8 mouse cellular contexts compared by ENCODE assay signal in the genomic region with DNA sequence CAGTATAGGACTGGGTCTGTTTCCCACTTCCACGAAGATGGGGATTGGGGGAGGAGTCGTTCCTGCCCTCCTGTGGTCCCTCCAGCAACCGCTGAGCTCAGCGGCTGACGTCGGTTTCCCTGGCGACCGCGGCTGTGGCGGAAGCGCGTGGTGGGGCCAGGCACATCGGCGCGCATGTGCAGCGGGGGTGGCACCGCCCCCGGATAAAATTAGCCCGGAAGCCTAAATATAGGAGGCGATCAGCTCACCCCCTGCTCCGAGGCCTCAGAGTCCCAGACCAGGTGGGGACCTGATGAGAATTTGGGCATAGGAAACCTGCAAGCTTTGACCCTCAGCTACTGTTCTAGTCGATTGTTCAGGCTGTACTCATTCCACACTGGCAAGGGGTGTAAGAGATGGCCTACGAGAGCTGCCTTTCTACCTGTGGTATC. TPM values are rescaled to one million over a fixed set of nuclear protein-coding genes. Genes with fewer than 3 reads are reported as not detected.
DNase-seq lines count a peak whose midpoint lies in the region; ATAC-seq and TF ChIP-seq lines count a peak whose summit lies in the region.

No protein-coding gene starts in this region.

- H3K9me3 ChIP-seq in CH12.LX (replicated peaks; ENCODE audit: low read length): no peaks in the 10 kb centered on the region
- H3K9me3 ChIP-seq in forebrain, embryonic 12.5 days: no peaks in the 10 kb centered on the region
- no peaks in the 10 kb centered on the region for H3K9me3 ChIP-seq in heart, embryonic 16.5 days (replicated peaks; ENCODE audit: control insufficient read depth, low read length)
- H3K9me3 ChIP-seq in neural tube, embryonic 14.5 days (ENCODE audit: control insufficient read depth, low read length): no peaks in the 10 kb centered on the region

- H3K4me1 ChIP-seq in CH12.LX (ENCODE audit: control insufficient read depth in 1 of 2, insufficient read depth in 2 of 2): peaks cover 20 to 56% of the 10 kb centered on the region in 2 experiments
- peaks cover 61% of the 10 kb centered on the region for H3K4me1 ChIP-seq in forebrain, embryonic 12.5 days
- peaks cover 33% of the 10 kb centered on the region for H3K4me1 ChIP-seq in heart, embryonic 16.5 days (ENCODE audit: control insufficient read depth, insufficient read depth, low read length)
- peaks cover 29% of the 10 kb centered on the region for H3K4me1 ChIP-seq in neural tube, embryonic 14.5 days (ENCODE audit: control insufficient read depth, insufficient read depth, low read length)
- peaks cover 34% of the 10 kb centered on the region for H3K4me1 ChIP-seq in testis, adult 2 months (ENCODE audit: control insufficient read depth, insufficient read depth, low read length)

- peak; percentile 33 for ATAC-seq in forebrain, embryonic 12.5 days (ENCODE audit: low FRiP score)
- peak; percentile 15 for ATAC-seq in heart, embryonic 16.5 days (replicated peaks; ENCODE audit: extremely low read depth, insufficient read depth, low FRiP score)
- ATAC-seq in neural tube, embryonic 14.5 days (ENCODE audit: low read depth): peak; percentile 34; the same call in 1 of the 2 replicates

- peaks cover 6% of the 10 kb centered on the region for H3K27me3 ChIP-seq in CH12.LX (replicated peaks)
- H3K27me3 ChIP-seq in forebrain, embryonic 12.5 days: no peaks in the 10 kb centered on the region
- H3K27me3 ChIP-seq in heart, embryonic 16.5 days (ENCODE audit: control insufficient read depth, insufficient read depth, low read length): no peaks in the 10 kb centered on the region
- H3K27me3 ChIP-seq in neural tube, embryonic 14.5 days (ENCODE audit: control insufficient read depth, insufficient read depth, low read length): no peaks in the 10 kb centered on the region
- no peaks in the 10 kb centered on the region for H3K27me3 ChIP-seq in testis, adult 2 months (ENCODE audit: control insufficient read depth, insufficient read depth, low read length)

- dilution Hi-C loops in CH12.LX (cut with MboI; ENCODE audit: extremely low pct_ligation_motif_present, extremely low pct_unique_long_range_greater_than_20kb, low sequenced_read_pairs): no loop called here

- TF ChIP-seq POLR2A in CH12.LX (IDR thresholded peaks at IDR 0.05; ENCODE audit: low read depth, low read length): peak; percentile 87
- peak; percentile 94 for TF ChIP-seq POLR2A in testis, adult 2 months (IDR thresholded peaks at IDR 0.05; ENCODE audit: control insufficient read depth, low read depth, low read length)

- H3K4me3 ChIP-seq in CH12.LX (replicated peaks in 1 of 3; ENCODE audit: low read depth in 2 of 3, low read length in 2 of 3, poor library complexity in 1 of 3): peak overlapping the region; percentile 67 to 94 (median 75)
- H3K4me3 ChIP-seq in forebrain, embryonic 12.5 days (replicated peaks): peak overlapping the region; percentile 50
- H3K4me3 ChIP-seq in heart, embryonic 16.5 days (ENCODE audit: low read length): peak overlapping the region; percentile 76
- H3K4me3 ChIP-seq in neural tube, embryonic 14.5 days (ENCODE audit: low read depth, low read length): peak overlapping the region; percentile 48
- peak overlapping the region; percentile 99 for H3K4me3 ChIP-seq in testis, adult 2 months (ENCODE audit: control insufficient read depth, low read depth, low read length)

- peak; percentile 60; the same call in 1 of the 2 replicates for TF ChIP-seq EP300 in CH12.LX (IDR thresholded peaks at IDR 0.05; ENCODE audit: low read length)

- in situ Hi-C loops in CH12.LX (cut with MboI; ENCODE audit: low pct_ligation_motif_present, low pct_unique_long_range_greater_than_20kb, low sequenced_read_pairs): loop anchor here (25.0 kb wide), 1 partner anchor 912 kb away; a partner anchor contains a TSS

- peaks cover 22% of the 10 kb centered on the region for H3K79me2 ChIP-seq in CH12.LX (replicated peaks; ENCODE audit: control insufficient read depth, extremely low read depth, insufficient read depth, poor library complexity, severe bottlenecking)

- no peak; the same call in 1 of the 2 replicates for TF ChIP-seq RAD21 in CH12.LX (IDR thresholded peaks at IDR 0.05; ENCODE audit: low read depth, low read length)

- H3K36me3 ChIP-seq in CH12.LX (replicated peaks in 1 of 2; ENCODE audit: control insufficient read depth in 1 of 2, insufficient read depth in 1 of 2, low read length in 1 of 2): peaks cover 42 to 44% of the 10 kb centered on the region in 2 experiments
- peaks cover 43% of the 10 kb centered on the region for H3K36me3 ChIP-seq in forebrain, embryonic 12.5 days (replicated peaks)
- H3K36me3 ChIP-seq in heart, embryonic 16.5 days (ENCODE audit: control insufficient read depth, insufficient read depth): peaks cover 45% of the 10 kb centered on the region
- H3K36me3 ChIP-seq in neural tube, embryonic 14.5 days (ENCODE audit: control insufficient read depth, insufficient read depth, low read length): peaks cover 39% of the 10 kb centered on the region
- peaks cover 6% of the 10 kb centered on the region for H3K36me3 ChIP-seq in testis, adult 2 months (ENCODE audit: control insufficient read depth, insufficient read depth, low read length)

- under 1% methylated on average over 23 of the region's 23 CpGs for WGBS in forebrain, embryonic 12.5 days
- WGBS in heart, embryonic 16.5 days: under 1% methylated on average over 23 of the region's 23 CpGs
- 2% methylated on average over 23 of the region's 23 CpGs for WGBS in neural tube, embryonic 14.5 days

- H3K4me2 ChIP-seq in CH12.LX (ENCODE audit: insufficient read depth, low read depth, poor library complexity, severe bottlenecking): peak overlapping the region; percentile 93
- peak overlapping the region; percentile 72 for H3K4me2 ChIP-seq in forebrain, embryonic 12.5 days
- H3K4me2 ChIP-seq in heart, embryonic 16.5 days (ENCODE audit: low read depth, low read length): peak overlapping the region; percentile 98
- H3K4me2 ChIP-seq in neural tube, embryonic 14.5 days (ENCODE audit: low read depth, low read length): peak overlapping the region; percentile 93

- TF ChIP-seq CTCF in CH12.LX (conservative IDR thresholded peaks at IDR 0.05 in 1 of 2, IDR thresholded peaks at IDR 0.05 in 1 of 2; ENCODE audit: low read depth in 2 of 2, low read length in 2 of 2): no peak
- no peak for TF ChIP-seq CTCF in testis, adult 2 months (IDR thresholded peaks at IDR 0.05; ENCODE audit: control insufficient read depth, insufficient read depth, insufficient replicate concordance, low read depth, low read length)

- peak overlapping the region; percentile 80 for H3K27ac ChIP-seq in CH12.LX (ENCODE audit: insufficient read depth, low read depth)
- peak overlapping the region; percentile 87 for H3K27ac ChIP-seq in forebrain, embryonic 12.5 days
- peak overlapping the region; percentile 99 for H3K27ac ChIP-seq in heart, embryonic 16.5 days (ENCODE audit: low read length)
- peak overlapping the region; percentile 76 for H3K27ac ChIP-seq in neural tube, embryonic 14.5 days (ENCODE audit: low read depth, low read length)
- H3K27ac ChIP-seq in testis, adult 2 months (ENCODE audit: control insufficient read depth, insufficient read depth, low read depth, low read length): peak overlapping the region; percentile 100

- peak overlapping the region; percentile 76 for H3K9ac ChIP-seq in CH12.LX (ENCODE audit: insufficient read depth, low read depth)
- H3K9ac ChIP-seq in forebrain, embryonic 12.5 days: peak overlapping the region; percentile 44
- H3K9ac ChIP-seq in heart, embryonic 16.5 days (ENCODE audit: low read length): peak overlapping the region; percentile 83
- peak overlapping the region; percentile 71 for H3K9ac ChIP-seq in neural tube, embryonic 14.5 days (replicated peaks; ENCODE audit: low read depth, low read length)

- peak; percentile 98 for DNase-seq in CH12.LX (ENCODE audit: extremely low read depth)
- DNase-seq in c-Kit-positive CD71-positive TER-119-negative erythroid progenitor cells, embryonic 14.5 days (ENCODE audit: low read depth): peak; percentile 76
- peak; percentile 93 to 97 for DNase-seq in kidney, postnatal 25 days
- peak; percentile 96 to 97 for DNase-seq in lung, adult 18-20 months

RNA-seq across cellular contexts. Expression of a gene that starts 4.9 kb away (rescaled TPM):
- 11.5 and 11.8 TPM in 2 replicates for total RNA-seq in CH12.LX (2012; rRNA removed)
- total RNA-seq in CH12.LX (2014; rRNA removed): 2.8 and 3.2 TPM in 2 replicates
- polyA plus RNA-seq in CH12.LX (2012; ENCODE audit: insufficient read length, low read depth): 37.9 and 38.3 TPM in 2 replicates
- polyA plus RNA-seq in forebrain, embryonic 12.5 days (2016; fragmentation: Nextera tagmentation; extraction: Ambion mirVana): 7.8 and 12.3 TPM in 2 replicates
- polyA plus RNA-seq in heart, embryonic 16.5 days (2015; fragmentation: Nextera tagmentation; extraction: Ambion mirVana): 19.6 and 21.9 TPM in 2 replicates
- 6.5 and 9.4 TPM in 2 replicates for polyA plus RNA-seq in neural tube, embryonic 14.5 days (2014; fragmentation: Nextera tagmentation; extraction: Ambion mirVana)
- 103 and 106 TPM in 2 replicates for polyA plus RNA-seq in testis, adult 2 months (2012; rRNA removed)

RNA-seq across cellular contexts. Expression of a gene that starts 11.6 kb away (rescaled TPM):
- total RNA-seq in CH12.LX (2012; rRNA removed) (8.0 and 8.2 TPM in 2 replicates), CH12.LX (2014; rRNA removed) (1.3 and 1.4 TPM in 2 replicates)
- polyA plus RNA-seq in CH12.LX (2012; ENCODE audit: insufficient read length, low read depth): 26.0 and 26.7 TPM in 2 replicates
- 103 and 121 TPM in 2 replicates for polyA plus RNA-seq in forebrain, embryonic 12.5 days (2016; fragmentation: Nextera tagmentation; extraction: Ambion mirVana)
- 84.1 and 91.1 TPM in 2 replicates for polyA plus RNA-seq in heart, embryonic 16.5 days (2015; fragmentation: Nextera tagmentation; extraction: Ambion mirVana)
- 337 and 385 TPM in 2 replicates for polyA plus RNA-seq in neural tube, embryonic 14.5 days (2014; fragmentation: Nextera tagmentation; extraction: Ambion mirVana)
- 36.3 and 43.1 TPM in 2 replicates for polyA plus RNA-seq in testis, adult 2 months (2012; rRNA removed)

RNA-seq across cellular contexts. Expression of a gene that starts 20.3 kb away (rescaled TPM):
- total RNA-seq in CH12.LX (2012; rRNA removed) (0.04 TPM in 1 of 2 replicates, not detected in the other), CH12.LX (2014; rRNA removed) (not detected in 2 replicates)
- polyA plus RNA-seq in CH12.LX (2012; ENCODE audit: insufficient read length, low read depth): not detected in 2 replicates
- polyA plus RNA-seq in forebrain, embryonic 12.5 days (2016; fragmentation: Nextera tagmentation; extraction: Ambion mirVana): 0.31 and 0.43 TPM in 2 replicates
- polyA plus RNA-seq in heart, embryonic 16.5 days (2015; fragmentation: Nextera tagmentation; extraction: Ambion mirVana): 0.50 TPM in 2 replicates
- 0.43 and 0.52 TPM in 2 replicates for polyA plus RNA-seq in neural tube, embryonic 14.5 days (2014; fragmentation: Nextera tagmentation; extraction: Ambion mirVana)
- 0.17 TPM in 2 replicates for polyA plus RNA-seq in testis, adult 2 months (2012; rRNA removed)

RNA-seq across cellular contexts. Expression of a gene that starts 22.5 kb away (rescaled TPM):
- total RNA-seq in CH12.LX (2012; rRNA removed): not detected in 2 replicates
- total RNA-seq in CH12.LX (2014; rRNA removed): not detected in 2 replicates
- not detected in 2 replicates for polyA plus RNA-seq in CH12.LX (2012; ENCODE audit: insufficient read length, low read depth)
- 0.11 TPM in 1 of 2 replicates, not detected in the other for polyA plus RNA-seq in forebrain, embryonic 12.5 days (2016; fragmentation: Nextera tagmentation; extraction: Ambion mirVana)
- 0.41 and 0.72 TPM in 2 replicates for polyA plus RNA-seq in heart, embryonic 16.5 days (2015; fragmentation: Nextera tagmentation; extraction: Ambion mirVana)
- 0.33 and 0.48 TPM in 2 replicates for polyA plus RNA-seq in neural tube, embryonic 14.5 days (2014; fragmentation: Nextera tagmentation; extraction: Ambion mirVana)
- polyA plus RNA-seq in testis, adult 2 months (2012; rRNA removed): 0.24 and 0.28 TPM in 2 replicates

RNA-seq across cellular contexts. Expression of a gene that starts 25.8 kb away (rescaled TPM):
- total RNA-seq in CH12.LX (2012; rRNA removed) (0.13 TPM in 1 of 2 replicates, not detected in the other), CH12.LX (2014; rRNA removed) (not detected in 2 replicates)
- 0.19 and 0.23 TPM in 2 replicates for polyA plus RNA-seq in CH12.LX (2012; ENCODE audit: insufficient read length, low read depth)
- polyA plus RNA-seq in forebrain, embryonic 12.5 days (2016; fragmentation: Nextera tagmentation; extraction: Ambion mirVana): 0.19 and 0.55 TPM in 2 replicates
- polyA plus RNA-seq in heart, embryonic 16.5 days (2015; fragmentation: Nextera tagmentation; extraction: Ambion mirVana): 0.08 and 0.26 TPM in 2 replicates
- polyA plus RNA-seq in neural tube, embryonic 14.5 days (2014; fragmentation: Nextera tagmentation; extraction: Ambion mirVana): 2.2 and 5.0 TPM in 2 replicates
- polyA plus RNA-seq in testis, adult 2 months (2012; rRNA removed): 6.1 and 7.0 TPM in 2 replicates

Comparison
In these comparisons a context has a peak if more than half of its experiments do, and no peak if none do; other contexts are left out.
1. Peak in every context shown above with its lines: DNase-seq, ATAC-seq, H3K4me3 ChIP-seq and H3K27ac ChIP-seq.
2. H3K4me3 ChIP-seq: peak in every context shown above with its lines; median percentile 99 in testis, adult 2 months; 76 in heart, embryonic 16.5 days; 75 in CH12.LX; 50 in forebrain, embryonic 12.5 days; 48 in neural tube, embryonic 14.5 days.